In genomic region chr17:28517956-28518614, GRCm38 (mm10) we compare ENCODE assay signal across 8 mouse cellular contexts. TPM values are rescaled to one million over a fixed set of nuclear protein-coding genes. Genes with fewer than 3 reads are reported as not detected.
DNase-seq lines count a peak whose midpoint lies in the region; ATAC-seq and TF ChIP-seq lines count a peak whose summit lies in the region.

No protein-coding gene starts in this region.

- no peaks in the 10 kb centered on the region for H3K9me3 ChIP-seq in limb, embryonic 13.5 days
- H3K9me3 ChIP-seq in midbrain, embryonic 15.5 days, result no peaks in the 10 kb centered on the region

- H3K27me3 ChIP-seq in kidney, adult 2 months (replicated peaks; ENCODE audit: control insufficient read depth, insufficient read depth, low read length), result no peaks in the 10 kb centered on the region
- peaks cover 14% of the 10 kb centered on the region for H3K27me3 ChIP-seq in limb, embryonic 13.5 days
- peaks cover 21% of the 10 kb centered on the region for H3K27me3 ChIP-seq in midbrain, embryonic 15.5 days (replicated peaks)

- DNase-seq in heart, adult 11 months, result peak; percentile 100
- no peak for DNase-seq in heart, adult 8-10 months (ENCODE audit: low spot score)
- DNase-seq in embryo, embryonic 11 days, result peak; percentile 62
- peak; percentile 97 for DNase-seq in kidney, adult 2 months
- DNase-seq in spleen, postnatal 4 days (ENCODE audit: low spot score in 2 of 2), result peak; percentile 64 to 80

- TF ChIP-seq CTCF in kidney, adult 2 months (conservative IDR thresholded peaks at IDR 0.05; ENCODE audit: insufficient read depth, insufficient read length, low read depth, low read length), result no peak

- H3K4me2 ChIP-seq in limb, embryonic 13.5 days (replicated peaks), result peak overlapping the region; percentile 94
- H3K4me2 ChIP-seq in midbrain, embryonic 15.5 days, result peak overlapping the region; percentile 98

- TF ChIP-seq POLR2A in kidney, adult 2 months (IDR thresholded peaks at IDR 0.05; ENCODE audit: low read depth, low read length), result no peak

- WGBS in kidney, adult 2 months, result 2% methylated on average over 46 of the region's 46 CpGs
- WGBS in limb, embryonic 13.5 days, result under 1% methylated on average over 39 of the region's 46 CpGs
- WGBS in midbrain, embryonic 15.5 days, result under 1% methylated on average over 46 of the region's 46 CpGs

- peak overlapping the region; percentile 98 for H3K27ac ChIP-seq in kidney, adult 2 months (ENCODE audit: insufficient read depth, low read depth, low read length)
- H3K27ac ChIP-seq in limb, embryonic 13.5 days, result peak overlapping the region; percentile 73; the same call in 1 of the 2 replicates
- H3K27ac ChIP-seq in midbrain, embryonic 15.5 days, result peak overlapping the region; percentile 74

- H3K9ac ChIP-seq in limb, embryonic 13.5 days, result peak overlapping the region; percentile 62
- peak overlapping the region; percentile 78 for H3K9ac ChIP-seq in midbrain, embryonic 15.5 days

- ATAC-seq in granulocyte monocyte progenitor cell, adult 5-6 weeks (replicated peaks; ENCODE audit: poor library complexity, severe bottlenecking), result peak; percentile 43
- ATAC-seq in limb, embryonic 13.5 days (ENCODE audit: low FRiP score, low read depth), result peak; percentile 51; the same call in 1 of the 2 replicates
- peak; percentile 48 for ATAC-seq in midbrain, embryonic 15.5 days (replicated peaks)

- H3K36me3 ChIP-seq in kidney, adult 2 months (ENCODE audit: control insufficient read depth, insufficient read depth, low read length), result no peaks in the 10 kb centered on the region
- H3K36me3 ChIP-seq in limb, embryonic 13.5 days, result no peaks in the 10 kb centered on the region
- no peaks in the 10 kb centered on the region for H3K36me3 ChIP-seq in midbrain, embryonic 15.5 days (replicated peaks)

- peak overlapping the region; percentile 72 for H3K4me3 ChIP-seq in kidney, adult 2 months (ENCODE audit: insufficient read depth, low read depth, low read length)
- peak overlapping the region; percentile 52 for H3K4me3 ChIP-seq in limb, embryonic 13.5 days
- H3K4me3 ChIP-seq in midbrain, embryonic 15.5 days, result peak overlapping the region; percentile 53

- peaks cover 52% of the 10 kb centered on the region for H3K4me1 ChIP-seq in kidney, adult 2 months (ENCODE audit: control insufficient read depth, insufficient read depth, low read length)
- peaks cover 32% of the 10 kb centered on the region for H3K4me1 ChIP-seq in limb, embryonic 13.5 days
- peaks cover 27% of the 10 kb centered on the region for H3K4me1 ChIP-seq in midbrain, embryonic 15.5 days

RNA-seq across cellular contexts. Expression of gene Fkbp5, which starts 0.8 kb away (rescaled TPM):
- 10 to 100 TPM; 31.0 to 46.7 (median 38.3) TPM for total RNA-seq in heart, adult 8-10 months (2022)
- total RNA-seq in granulocyte monocyte progenitor cell, adult 5-6 weeks (2014; fragmentation: Nextera tagmentation), result 49.1 and 63.7 TPM in 2 replicates
- total RNA-seq in granulocyte monocyte progenitor cell, adult 5-6 weeks (2017), result 40.8 and 53.1 TPM in 2 replicates
- polyA plus RNA-seq in kidney, adult 2 months (2012; rRNA removed), result 13.4 and 14.3 TPM in 2 replicates
- 26.2 and 27.3 TPM in 2 replicates for polyA plus RNA-seq in limb, embryonic 13.5 days (2015; fragmentation: Nextera tagmentation; extraction: Ambion mirVana)
- 37.3 and 39.8 TPM in 2 replicates for polyA plus RNA-seq in midbrain, embryonic 15.5 days (2015; fragmentation: Nextera tagmentation; extraction: Ambion mirVana)

RNA-seq across cellular contexts. Expression of gene Armc12, which starts 12.5 kb away (rescaled TPM):
- total RNA-seq in heart, adult 8-10 months (2022), result not detected
- total RNA-seq in granulocyte monocyte progenitor cell, adult 5-6 weeks (2014; fragmentation: Nextera tagmentation), result not detected in 2 replicates
- total RNA-seq in granulocyte monocyte progenitor cell, adult 5-6 weeks (2017), result not detected in 2 replicates
- polyA plus RNA-seq in kidney, adult 2 months (2012; rRNA removed), result 0.20 TPM in 1 of 2 replicates, not detected in the other
- not detected in 2 replicates for polyA plus RNA-seq in limb, embryonic 13.5 days (2015; fragmentation: Nextera tagmentation; extraction: Ambion mirVana)
- not detected in 2 replicates for polyA plus RNA-seq in midbrain, embryonic 15.5 days (2015; fragmentation: Nextera tagmentation; extraction: Ambion mirVana)

RNA-seq across cellular contexts. Expression of gene Clpsl2, which starts 31.1 kb away (rescaled TPM):
- not detected for total RNA-seq in heart, adult 8-10 months (2022)
- not detected in 2 replicates for total RNA-seq in granulocyte monocyte progenitor cell, adult 5-6 weeks (2014; fragmentation: Nextera tagmentation)
- not detected in 2 replicates for total RNA-seq in granulocyte monocyte progenitor cell, adult 5-6 weeks (2017)
- not detected in 2 replicates for polyA plus RNA-seq in kidney, adult 2 months (2012; rRNA removed)
- polyA plus RNA-seq in limb, embryonic 13.5 days (2015; fragmentation: Nextera tagmentation; extraction: Ambion mirVana), result not detected in 2 replicates
- polyA plus RNA-seq in midbrain, embryonic 15.5 days (2015; fragmentation: Nextera tagmentation; extraction: Ambion mirVana), result not detected in 2 replicates

RNA-seq across cellular contexts. Expression of gene Clps, which starts 42.5 kb away (rescaled TPM):
- not detected for total RNA-seq in heart, adult 8-10 months (2022)
- not detected in 2 replicates for total RNA-seq in granulocyte monocyte progenitor cell, adult 5-6 weeks (2014; fragmentation: Nextera tagmentation)
- total RNA-seq in granulocyte monocyte progenitor cell, adult 5-6 weeks (2017), result not detected in 2 replicates
- 0.35 and 2.0 TPM in 2 replicates for polyA plus RNA-seq in kidney, adult 2 months (2012; rRNA removed)
- 0.60 and 0.91 TPM in 2 replicates for polyA plus RNA-seq in limb, embryonic 13.5 days (2015; fragmentation: Nextera tagmentation; extraction: Ambion mirVana)
- polyA plus RNA-seq in midbrain, embryonic 15.5 days (2015; fragmentation: Nextera tagmentation; extraction: Ambion mirVana), result 0.36 TPM in 1 of 2 replicates, not detected in the other

RNA-seq across cellular contexts. Expression of gene Lhfpl5, which starts 57.4 kb away (rescaled TPM):
- not detected for total RNA-seq in heart, adult 8-10 months (2022)
- not detected in 2 replicates for total RNA-seq in granulocyte monocyte progenitor cell, adult 5-6 weeks (2014; fragmentation: Nextera tagmentation)
- total RNA-seq in granulocyte monocyte progenitor cell, adult 5-6 weeks (2017), result not detected in 2 replicates
- polyA plus RNA-seq in kidney, adult 2 months (2012; rRNA removed), result 0.19 and 0.41 TPM in 2 replicates
- polyA plus RNA-seq in limb, embryonic 13.5 days (2015; fragmentation: Nextera tagmentation; extraction: Ambion mirVana), result 0.46 and 0.56 TPM in 2 replicates
- polyA plus RNA-seq in midbrain, embryonic 15.5 days (2015; fragmentation: Nextera tagmentation; extraction: Ambion mirVana), result 11.3 and 11.4 TPM in 2 replicates
